Mouse (Mus musculus) right cerebral cortex, postnatal 25 days (tissue): ENCODE results near the gene Heatr9.
A peak's percentile ranks its signal among the peaks of the same experiment; 100 is the strongest.

Experiments
- DNase-seq: peaks from one replicate; pipeline ENCODE4 v3.0.0; 2022

Gene Heatr9

GRCm38 (mm10) chr11:83529024-83529423 lies 7.0 kb upstream of the Heatr9 start:
- peak; percentile 14 for DNase-seq

- no peak for DNase-seq
These were observed 3.6 kb downstream of the Heatr9 start for GRCm38 (mm10) chr11:83518371-83518770.

GRCm38 (mm10) chr11:83517153-83517552 lies 4.8 kb downstream of the Heatr9 start:
- no peak for DNase-seq

- no peak for DNase-seq
These were observed 12.5 kb downstream of the Heatr9 start for GRCm38 (mm10) chr11:83509521-83509920.

- no peak for DNase-seq
These were observed 17.7 kb downstream of the Heatr9 start for GRCm38 (mm10) chr11:83504308-83504707.

- DNase-seq: no peak
These were observed 26.4 kb downstream of the Heatr9 start for GRCm38 (mm10) chr11:83495571-83495970.

GRCm38 (mm10) chr11:83491488-83491887 lies 30.5 kb downstream of the Heatr9 start:
- DNase-seq: no peak

- no peak for DNase-seq
These were observed 48.5 kb downstream of the Heatr9 start for GRCm38 (mm10) chr11:83473235-83474016.

- peak; percentile 99 for DNase-seq
These were observed 49.4 kb downstream of the Heatr9 start, which contains the start of gene Taf15 for GRCm38 (mm10) chr11:83472324-83473234. Taf15 (plus strand) TSS chr11:83473086.

GRCm38 (mm10) chr11:83471766-83472165 lies 50.2 kb downstream of the Heatr9 start:
- no peak for DNase-seq

GRCm38 (mm10) chr11:83468765-83469164 lies 53.2 kb downstream of the Heatr9 start:
- DNase-seq: no peak

- no peak for DNase-seq
These were observed 54.8 kb downstream of the Heatr9 start for GRCm38 (mm10) chr11:83467120-83467652.

- DNase-seq: no peak
These were observed 56.0 kb downstream of the Heatr9 start for GRCm38 (mm10) chr11:83465976-83466375.

- DNase-seq: no peak
These were observed 59.2 kb downstream of the Heatr9 start, which contains the start of gene Mmp28 for GRCm38 (mm10) chr11:83462711-83463244. Mmp28 (minus strand) TSS chr11:83463071.
